Mouse (Mus musculus): ENCODE data around the gene Cdrt4. TPM values are rescaled to one million over a fixed set of nuclear protein-coding genes. Genes with fewer than 3 reads are reported as not detected.

The Cdrt4 gene
- polyA plus RNA-seq, 1 experiment = not detected

DNA sequence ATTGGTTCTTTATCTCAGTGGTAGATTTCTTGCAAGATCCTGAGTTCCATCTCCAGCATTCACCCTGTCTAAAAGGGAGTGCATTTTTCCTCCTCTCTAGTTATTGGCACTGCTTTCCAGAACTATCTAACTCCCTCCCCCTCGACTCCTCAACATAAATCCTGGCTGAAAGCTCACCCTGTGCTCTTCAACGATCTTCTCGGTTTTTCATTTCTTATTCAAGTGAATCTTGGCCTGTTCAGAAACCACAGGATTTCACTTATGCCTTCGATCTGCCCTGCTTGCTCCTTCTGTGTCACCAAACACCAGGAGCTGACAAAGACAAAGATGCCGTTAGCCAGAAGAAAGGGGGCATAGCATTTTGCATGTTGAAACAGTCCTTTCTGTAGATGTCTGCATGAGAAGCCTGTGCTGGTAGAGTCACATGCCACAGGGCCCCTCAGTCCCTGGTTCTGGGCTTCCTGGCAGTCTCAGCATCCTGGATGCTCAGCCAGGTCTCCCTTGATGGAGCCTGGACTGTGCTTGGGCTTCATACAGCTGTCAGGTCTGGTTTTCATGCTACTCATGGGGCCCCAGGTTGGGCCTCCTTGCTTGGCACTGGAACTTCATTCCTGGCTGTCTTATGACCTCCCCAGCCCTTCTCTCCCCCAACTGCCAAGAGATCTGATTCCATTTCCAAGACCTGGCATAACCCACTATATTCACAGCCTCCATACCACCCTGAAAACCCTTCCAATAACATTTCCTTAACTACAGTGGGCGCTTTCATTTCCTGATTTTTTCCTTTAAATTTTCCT, 30.8 kb upstream of the Cdrt4 start:
- Histone ChIP-seq H3K4me3 (ENCODE audit: insufficient read depth, low read depth, low read length) (no peak overlapping the region), H3K27ac (ENCODE audit: insufficient read depth, low read depth, low read length) (no peak overlapping the region), H3K4me1 (ENCODE audit: control insufficient read depth, insufficient read depth, low read length) (peaks cover 7% of the 10 kb centered on the region)
- TF ChIP-seq POLR2A (IDR thresholded peaks at IDR 0.05; ENCODE audit: insufficient read depth, low read depth, low read length) = no peak
- 63% methylated on average over 6 of the region's 6 CpGs for WGBS

DNA sequence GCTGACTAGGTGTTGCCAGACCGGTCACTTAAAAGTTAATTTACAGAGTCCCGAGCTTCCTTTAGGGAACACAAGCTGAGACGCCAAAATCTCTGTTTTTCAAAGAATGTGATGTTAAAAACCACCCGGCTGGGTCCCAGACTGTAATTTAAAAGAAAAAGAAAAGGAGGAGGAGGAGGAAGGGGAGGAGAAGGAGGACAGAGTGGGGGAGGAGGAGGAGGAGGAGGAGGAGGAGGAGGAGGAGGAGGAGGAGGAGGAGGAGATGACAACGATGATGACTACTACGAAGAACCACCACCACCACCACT, 30.3 kb upstream of the Cdrt4 start:
- no peak for TF ChIP-seq POLR2A (IDR thresholded peaks at IDR 0.05; ENCODE audit: insufficient read depth, low read depth, low read length)
- no peak for TF ChIP-seq CTCF (IDR thresholded peaks at IDR 0.05; ENCODE audit: insufficient read depth, low read depth, low read length)
- Histone ChIP-seq H3K27ac (ENCODE audit: insufficient read depth, low read depth, low read length) (no peak overlapping the region), H3K4me1 (ENCODE audit: control insufficient read depth, insufficient read depth, low read length) (peaks cover 7% of the 10 kb centered on the region), H3K4me3 (ENCODE audit: insufficient read depth, low read depth, low read length) (peak overlapping the region; percentile 25)
- 5% methylated on average over 6 of the region's 6 CpGs for WGBS

DNA sequence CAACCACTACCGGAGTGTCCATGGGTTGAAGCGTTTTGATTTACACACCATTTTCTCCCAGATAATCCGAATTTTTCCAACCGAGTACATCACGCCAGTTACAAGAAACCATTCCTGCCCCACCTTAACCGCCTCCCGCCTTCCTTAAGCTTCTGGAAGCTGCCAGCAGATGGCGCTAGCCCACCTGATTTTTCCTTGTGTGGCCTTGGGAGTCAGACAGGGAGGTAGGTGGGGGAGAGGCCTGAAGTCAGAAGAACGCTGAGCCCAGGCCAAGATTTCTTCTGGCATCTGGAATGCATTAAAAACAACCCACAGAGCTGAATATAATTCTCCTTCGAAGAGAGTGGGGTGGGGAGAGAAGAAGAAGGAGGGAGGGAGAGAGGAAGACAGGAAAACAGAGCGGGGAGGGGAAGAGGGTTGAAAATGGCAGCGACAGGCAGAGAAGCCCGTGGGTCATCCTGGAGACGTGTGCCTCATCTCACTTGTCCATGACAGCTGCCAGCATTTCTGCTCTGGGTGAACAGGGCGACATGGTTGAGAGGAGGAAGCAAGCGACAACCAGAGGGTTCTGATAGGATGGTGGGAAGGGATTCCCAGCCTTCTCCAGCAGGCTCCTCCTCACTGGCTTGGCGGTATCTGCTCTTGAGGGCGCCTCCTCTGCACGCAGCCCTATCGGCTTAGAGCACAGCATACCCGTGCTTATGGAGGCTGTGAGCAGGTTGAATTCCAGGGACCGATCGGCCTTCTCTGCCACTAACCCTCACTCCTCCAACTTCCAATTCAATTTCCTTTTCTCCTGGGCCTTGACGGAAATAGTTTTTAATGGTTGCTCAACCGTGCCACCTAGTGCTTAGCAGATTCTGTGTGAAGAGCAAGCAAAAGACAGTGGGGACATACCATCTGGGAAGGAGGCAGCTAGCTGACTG, 29.7 kb upstream of the Cdrt4 start:
- TF ChIP-seq CTCF (IDR thresholded peaks at IDR 0.05; ENCODE audit: insufficient read depth, low read depth, low read length) = peak; percentile 91
- no peak for TF ChIP-seq POLR2A (IDR thresholded peaks at IDR 0.05; ENCODE audit: insufficient read depth, low read depth, low read length)
- peak overlapping the region; percentile 25 for H3K4me3 ChIP-seq (ENCODE audit: insufficient read depth, low read depth, low read length)
- peak overlapping the region; percentile 59 for H3K27ac ChIP-seq (ENCODE audit: insufficient read depth, low read depth, low read length)
- peaks cover 7% of the 10 kb centered on the region for H3K4me1 ChIP-seq (ENCODE audit: control insufficient read depth, insufficient read depth, low read length)
- WGBS = 15% methylated on average over 25 of the region's 25 CpGs

DNA sequence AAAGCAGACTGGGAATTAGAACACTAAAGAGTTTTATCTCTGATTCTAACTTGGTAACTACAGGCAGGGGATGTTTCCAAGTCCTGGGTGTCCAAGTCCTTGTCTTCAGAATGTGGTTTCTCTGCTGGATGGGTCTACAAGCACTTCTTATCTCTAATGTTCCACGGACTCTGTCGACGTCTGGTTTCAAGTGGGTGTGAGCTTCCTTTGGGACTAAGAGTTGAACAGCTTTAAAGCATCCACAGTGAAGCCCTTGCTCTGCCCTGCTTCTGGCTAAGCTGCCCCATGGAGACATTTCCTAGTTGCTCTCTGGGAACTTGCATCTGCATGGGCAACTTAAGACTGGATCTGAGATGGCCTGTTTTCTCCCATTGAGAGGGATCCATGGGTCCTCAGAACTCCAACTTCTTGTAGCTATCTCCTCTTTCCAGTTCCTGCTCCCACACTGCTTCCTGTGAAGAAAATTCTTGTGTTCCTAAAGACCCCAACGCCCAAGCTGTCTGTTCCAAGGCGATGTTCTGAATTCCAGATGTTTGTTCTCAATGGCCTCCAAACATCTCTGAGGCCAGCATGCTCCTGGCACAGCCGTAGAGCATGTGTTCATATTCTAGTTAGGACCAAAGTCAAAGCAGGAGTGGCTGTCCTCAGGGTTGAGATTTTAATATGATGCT, 26.8 kb upstream of the Cdrt4 start:
- TF ChIP-seq CTCF (IDR thresholded peaks at IDR 0.05; ENCODE audit: insufficient read depth, low read depth, low read length) (no peak), POLR2A (IDR thresholded peaks at IDR 0.05; ENCODE audit: insufficient read depth, low read depth, low read length) (no peak)
- WGBS = 94% methylated on average over 6 of the region's 6 CpGs
- H3K27ac ChIP-seq (ENCODE audit: insufficient read depth, low read depth, low read length) = no peak overlapping the region

DNA sequence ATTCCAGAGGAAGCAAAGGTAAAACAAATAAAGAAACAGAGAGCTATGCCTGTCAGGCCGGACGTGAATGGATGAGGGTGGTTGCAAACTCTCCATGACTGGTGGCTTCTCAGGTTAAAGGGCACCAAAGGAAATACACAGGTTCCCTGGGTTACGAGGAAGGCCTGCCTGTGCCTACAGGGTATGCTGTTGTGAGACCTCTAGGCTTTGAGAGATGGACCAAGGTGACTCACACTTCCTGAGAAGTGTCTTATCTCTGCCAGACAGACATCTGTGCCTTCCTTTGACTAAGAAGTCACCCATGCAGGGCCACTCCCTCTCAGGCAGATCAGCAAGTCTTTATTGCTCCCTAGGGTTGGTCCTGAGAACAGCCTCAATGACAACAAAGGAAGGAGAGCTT, 21.2 kb upstream of the Cdrt4 start:
- TF ChIP-seq POLR2A (IDR thresholded peaks at IDR 0.05; ENCODE audit: insufficient read depth, low read depth, low read length) (no peak), CTCF (IDR thresholded peaks at IDR 0.05; ENCODE audit: insufficient read depth, low read depth, low read length) (no peak)
- 89% methylated on average over 3 of the region's 3 CpGs for WGBS
- H3K4me3 ChIP-seq (ENCODE audit: insufficient read depth, low read depth, low read length) = no peak overlapping the region

More for the DNA sequence above, 26.8 kb upstream of the Cdrt4 start:
- no peak overlapping the region for H3K4me3 ChIP-seq (ENCODE audit: insufficient read depth, low read depth, low read length)
- peaks cover 7% of the 10 kb centered on the region for H3K4me1 ChIP-seq (ENCODE audit: control insufficient read depth, insufficient read depth, low read length)

DNA sequence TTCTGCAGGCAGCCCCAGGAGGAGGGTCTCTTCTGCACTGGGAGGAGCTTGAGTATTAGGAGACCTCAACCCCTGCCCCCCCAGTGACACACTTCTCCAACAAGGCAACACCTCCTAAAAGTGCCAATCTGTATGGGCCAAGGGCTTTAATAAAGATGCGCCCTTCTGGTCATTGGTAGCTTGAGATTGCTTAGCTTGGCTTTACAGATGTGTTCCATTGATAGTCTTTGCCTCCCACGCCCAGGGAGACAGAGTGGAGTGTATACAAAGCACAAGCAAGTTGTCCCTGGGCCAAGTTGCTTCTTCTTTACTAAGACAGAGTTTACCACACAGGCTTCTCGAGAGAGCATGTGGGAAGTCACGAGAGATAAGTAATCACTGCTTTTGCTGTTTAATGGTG, 20.4 kb upstream of the Cdrt4 start:
- H3K27ac ChIP-seq (ENCODE audit: insufficient read depth, low read depth, low read length) = no peak overlapping the region
- no peak overlapping the region for H3K4me3 ChIP-seq (ENCODE audit: insufficient read depth, low read depth, low read length)
- WGBS = 76% methylated on average over 4 of the region's 4 CpGs
- no peak for TF ChIP-seq POLR2A (IDR thresholded peaks at IDR 0.05; ENCODE audit: insufficient read depth, low read depth, low read length)
- TF ChIP-seq CTCF (IDR thresholded peaks at IDR 0.05; ENCODE audit: insufficient read depth, low read depth, low read length) = no peak
- no peaks in the 10 kb centered on the region for H3K4me1 ChIP-seq (ENCODE audit: control insufficient read depth, insufficient read depth, low read length)

More for the DNA sequence above, 21.2 kb upstream of the Cdrt4 start:
- H3K4me1 ChIP-seq (ENCODE audit: control insufficient read depth, insufficient read depth, low read length) = no peaks in the 10 kb centered on the region
- no peak overlapping the region for H3K27ac ChIP-seq (ENCODE audit: insufficient read depth, low read depth, low read length)

DNA sequence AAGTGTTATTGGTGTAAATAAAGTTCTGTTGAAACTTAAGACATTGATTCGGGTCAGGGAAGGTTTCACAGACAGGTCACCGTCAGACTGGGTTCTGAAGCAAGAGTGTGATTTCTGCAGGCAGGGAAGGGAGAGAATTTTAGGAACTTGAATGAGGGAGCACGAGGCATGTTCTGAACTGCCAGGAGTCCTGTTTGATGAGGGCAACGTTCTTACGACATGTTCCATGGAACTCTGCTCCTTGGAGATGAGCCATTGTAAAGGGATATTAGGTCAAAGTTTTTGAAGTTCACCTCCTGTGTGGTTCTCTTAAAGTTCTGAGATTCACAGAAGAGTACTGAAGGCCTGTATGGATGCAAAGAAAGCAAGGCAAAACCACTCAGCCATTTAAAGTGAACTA, 19.9 kb upstream of the Cdrt4 start:
- H3K4me3 ChIP-seq (ENCODE audit: insufficient read depth, low read depth, low read length) = no peak overlapping the region
- H3K27ac ChIP-seq (ENCODE audit: insufficient read depth, low read depth, low read length) = no peak overlapping the region
- no peak for TF ChIP-seq POLR2A (IDR thresholded peaks at IDR 0.05; ENCODE audit: insufficient read depth, low read depth, low read length)
- TF ChIP-seq CTCF (IDR thresholded peaks at IDR 0.05; ENCODE audit: insufficient read depth, low read depth, low read length) = no peak
- H3K4me1 ChIP-seq (ENCODE audit: control insufficient read depth, insufficient read depth, low read length) = no peaks in the 10 kb centered on the region
- WGBS = 86% methylated on average over 5 of the region's 5 CpGs

DNA sequence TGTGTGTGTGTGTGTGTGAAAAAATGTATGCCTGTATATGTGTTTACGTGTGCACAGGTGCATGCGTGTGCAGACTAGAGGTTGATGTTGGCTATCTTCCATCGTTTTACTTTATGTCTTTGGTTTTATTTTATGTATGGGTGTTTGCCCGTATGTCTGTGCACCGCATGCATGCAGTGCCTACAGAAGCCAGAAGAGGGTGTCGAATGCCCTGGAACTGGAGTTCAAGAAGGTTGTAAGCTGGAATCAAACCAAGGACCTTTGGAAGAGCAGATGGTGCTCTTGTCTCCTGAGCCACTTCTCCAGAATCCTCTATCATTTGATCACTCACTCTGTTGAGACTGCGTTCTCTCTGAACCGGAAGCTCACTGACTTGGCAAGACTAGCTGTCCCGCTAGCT, 17.9 kb upstream of the Cdrt4 start:
- Histone ChIP-seq H3K4me3 (ENCODE audit: insufficient read depth, low read depth, low read length) (no peak overlapping the region), H3K27ac (ENCODE audit: insufficient read depth, low read depth, low read length) (no peak overlapping the region), H3K4me1 (ENCODE audit: control insufficient read depth, insufficient read depth, low read length) (no peaks in the 10 kb centered on the region)
- 92% methylated on average over 9 of the region's 9 CpGs for WGBS
- TF ChIP-seq CTCF (IDR thresholded peaks at IDR 0.05; ENCODE audit: insufficient read depth, low read depth, low read length) (no peak), POLR2A (IDR thresholded peaks at IDR 0.05; ENCODE audit: insufficient read depth, low read depth, low read length) (no peak)
